Mouse (Mus musculus) liver, postnatal 0 days (tissue): ENCODE measurements around the gene Nat9. TPM values are rescaled to one million over a fixed set of nuclear protein-coding genes. Genes with fewer than 3 reads are reported as not detected.

ENCODE experiments used
- ATAC-seq: fragments of 200-750 bp; cut with Nextera tagmentation; 2 replicates; pipeline ENCODE4 v1.8.0; 2017; ENCODE audit warnings: mild to moderate bottlenecking, moderate library complexity
- DNase-seq: peaks from one replicate; pipeline ENCODE4 v3.0.0-alpha.2; 2016
- H3K27ac ChIP-seq: fragments of 300-500 bp; sonication (generic); 2 replicates; pipeline ENCODE4 v1.5.1; 2014; ENCODE audit warnings: antibody characterized with exemption, moderate library complexity, mild to moderate bottlenecking, low read depth
- H3K27me3 ChIP-seq: fragments of 300-500 bp; sonication (generic); 2 replicates; pipeline ENCODE4 v1.6.1; 2014; ENCODE audit warnings: low read length, control low read depth, mixed read lengths; ENCODE audit not compliant: insufficient read depth
- H3K36me3 ChIP-seq: fragments of 300-500 bp; sonication (generic); replicated peaks from 2 replicates; pipeline ENCODE4 v1.6.1; 2014; ENCODE audit warnings: mild to moderate bottlenecking, control low read depth, low read length, moderate library complexity, mixed read lengths; ENCODE audit not compliant: insufficient read depth
- H3K4me1 ChIP-seq: fragments of 300-500 bp; sonication (generic); 2 replicates; pipeline ENCODE4 v1.6.1; 2014; ENCODE audit warnings: antibody characterized with exemption, mild to moderate bottlenecking, control low read depth; ENCODE audit not compliant: insufficient read depth
- H3K4me2 ChIP-seq: fragments of 300-500 bp; sonication (generic); 2 replicates; pipeline ENCODE4 v1.6.1; 2014; ENCODE audit warnings: low read depth, mild to moderate bottlenecking, low read length, moderate library complexity, mixed read lengths
- H3K4me3 ChIP-seq: fragments of 300-500 bp; sonication (generic); 2 replicates; pipeline ENCODE4 v1.5.1; 2014; ENCODE audit warnings: low read depth, low read length
- H3K9ac ChIP-seq: fragments of 300-500 bp; sonication (generic); replicated peaks from 2 replicates; pipeline ENCODE4 v1.6.1; 2014; ENCODE audit warnings: mild to moderate bottlenecking, moderate library complexity
- H3K9me3 ChIP-seq: fragments of 300-500 bp; sonication (generic); 2 replicates; pipeline ENCODE4 v1.6.1; 2016; ENCODE audit warnings: mild to moderate bottlenecking, control low read depth, low read length, mixed read lengths
- CTCF ChIP-seq: sonication (generic); IDR thresholded peaks from 2 replicates; pipeline ENCODE4 v1.5.1; 2016; ENCODE audit warnings: antibody characterized with exemption, low read depth
- EP300 ChIP-seq: IDR thresholded peaks from 2 replicates; pipeline ENCODE4 v1.6.1; 2016; ENCODE audit warnings: antibody characterized with exemption, low read depth, mild to moderate bottlenecking
- WGBS: fragments of 180-500 bp; shearing (Covaris S2); extraction: QIAGEN DNeasy Blood & Tissue Kit; methylation state at CpG from one replicate; pipeline ENCODE4 v1.1.7; 2014; ENCODE audit not compliant: insufficient replicate concordance; 5-methylcytosine and 5-hydroxymethylcytosine counted together
- polyA plus RNA-seq: library from polyadenylated mRNA; unstranded; fragments of >200 nt; fragmentation: Nextera tagmentation; extraction: Ambion mirVana; gene quantifications from 2 replicates; pipeline ENCODE4 v1.2.1, GENCODE M21; 2015

Nat9 gene
- polyA plus RNA-seq, 1 experiment from 2014 or later: 16.7 TPM

DNA sequence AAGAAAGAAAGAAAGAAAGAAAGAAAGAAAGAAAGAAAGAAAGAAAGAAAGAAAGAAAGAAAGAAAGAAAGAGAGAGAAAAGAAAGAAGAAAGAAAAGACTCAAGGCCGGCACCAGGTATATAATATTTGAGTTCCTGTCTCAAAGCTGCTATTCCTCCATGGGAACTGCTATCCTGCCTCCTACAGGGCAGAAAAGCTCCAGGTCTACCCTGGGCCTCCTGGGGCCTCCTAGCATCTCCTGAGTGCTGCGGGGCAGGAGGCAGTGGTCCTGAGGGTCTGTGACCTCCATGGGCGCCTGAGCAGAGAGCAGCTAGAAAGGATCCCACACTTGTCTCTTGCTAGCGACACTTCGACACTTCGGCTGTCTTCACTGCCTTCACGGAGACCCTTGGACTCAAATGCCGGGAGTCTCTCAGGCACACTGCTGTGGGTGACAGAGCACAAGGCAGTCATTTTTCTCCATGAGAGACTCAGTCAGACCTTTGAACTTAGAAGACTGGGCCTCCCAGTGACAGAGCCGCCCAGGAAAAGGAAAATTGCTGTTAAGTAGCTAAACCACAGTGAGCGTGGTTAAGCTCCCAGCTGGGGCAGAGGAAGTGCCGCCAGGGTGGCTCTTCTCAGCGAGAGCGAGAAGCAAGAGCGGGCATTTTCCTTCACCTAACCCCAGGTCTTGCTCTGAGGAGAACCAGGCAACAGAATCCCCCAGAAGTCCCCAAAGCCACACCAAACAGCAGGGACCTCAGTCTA is 43.7 kb upstream of the Nat9 start:
- WGBS: 39% methylated on average over 14 of the region's 14 CpGs
- Histone ChIP-seq H3K4me2 (0 out of 2 replicates have a peak overlapping the region, but pooled peaks have one; percentile 20), H3K9ac (no peak overlapping the region), H3K4me1 (peaks cover 19% of the 10 kb centered on the region), H3K27me3 (no peaks in the 10 kb centered on the region), H3K36me3 (peaks cover 11% of the 10 kb centered on the region; the same call in 1 of the 2 replicates), H3K4me3 (no peak overlapping the region), H3K9me3 (no peaks in the 10 kb centered on the region), H3K27ac (peak overlapping the region; percentile 70)
- DNase-seq (peak; percentile 44), ATAC-seq (no peak)
- no peak for TF ChIP-seq CTCF
- TF ChIP-seq EP300: no peak

DNA sequence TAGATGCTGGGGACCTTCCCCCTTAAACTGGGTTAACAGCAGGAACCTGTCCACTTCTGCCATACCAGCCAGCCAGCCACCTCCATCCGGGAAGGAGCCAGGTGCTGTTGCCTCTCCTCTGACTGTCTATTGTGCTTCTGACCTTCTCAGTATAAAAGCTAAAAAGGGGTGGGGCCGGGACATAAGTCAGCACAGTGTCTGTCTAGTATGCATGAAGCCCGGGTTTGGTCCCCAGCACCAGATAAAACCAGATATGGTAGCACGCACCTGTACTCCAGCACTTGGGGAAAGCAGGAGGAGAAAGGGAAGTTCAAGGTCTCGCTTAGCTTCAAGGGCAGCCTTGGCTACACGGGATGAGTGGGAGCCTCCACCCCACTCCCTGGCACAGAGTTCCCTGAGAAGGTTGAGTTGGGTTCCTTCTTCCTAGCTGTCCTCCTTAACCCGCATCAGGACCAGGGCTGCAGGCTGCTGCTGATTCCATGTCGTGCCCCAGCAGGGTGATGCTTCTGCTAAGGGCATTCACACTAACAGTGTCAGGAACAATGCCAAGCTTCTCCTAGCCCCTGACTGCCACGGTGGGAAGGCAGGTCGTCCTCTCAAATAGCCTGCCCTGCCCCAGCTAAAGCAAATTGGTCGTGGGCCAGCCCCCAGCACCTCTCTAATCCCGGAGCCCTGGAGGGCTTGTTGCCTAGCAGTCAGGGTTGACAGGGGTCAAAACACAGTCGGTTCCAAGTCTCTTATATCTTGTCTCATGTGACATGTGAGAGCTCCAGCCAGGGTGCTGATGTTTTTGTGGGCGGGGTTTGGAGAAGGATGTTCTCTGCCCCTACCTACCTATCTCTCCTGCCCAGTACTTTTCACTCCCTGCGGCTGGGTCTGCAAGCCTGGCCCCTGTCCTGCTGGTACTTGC is 41.6 kb upstream of the Nat9 start:
- peaks cover 7% of the 10 kb centered on the region; the same call in 1 of the 2 replicates for H3K36me3 ChIP-seq
- H3K27me3 ChIP-seq: no peaks in the 10 kb centered on the region
- ATAC-seq: no peak
- H3K27ac ChIP-seq: no peak overlapping the region
- no peaks in the 10 kb centered on the region for H3K9me3 ChIP-seq
- no peak overlapping the region for H3K4me3 ChIP-seq
- H3K4me1 ChIP-seq: peaks cover 21% of the 10 kb centered on the region
- no peak overlapping the region for H3K9ac ChIP-seq
- TF ChIP-seq CTCF (no peak), EP300 (no peak)
- no peak for DNase-seq
- 62% methylated on average over 15 of the region's 15 CpGs for WGBS
- H3K4me2 ChIP-seq: no peak overlapping the region

DNA sequence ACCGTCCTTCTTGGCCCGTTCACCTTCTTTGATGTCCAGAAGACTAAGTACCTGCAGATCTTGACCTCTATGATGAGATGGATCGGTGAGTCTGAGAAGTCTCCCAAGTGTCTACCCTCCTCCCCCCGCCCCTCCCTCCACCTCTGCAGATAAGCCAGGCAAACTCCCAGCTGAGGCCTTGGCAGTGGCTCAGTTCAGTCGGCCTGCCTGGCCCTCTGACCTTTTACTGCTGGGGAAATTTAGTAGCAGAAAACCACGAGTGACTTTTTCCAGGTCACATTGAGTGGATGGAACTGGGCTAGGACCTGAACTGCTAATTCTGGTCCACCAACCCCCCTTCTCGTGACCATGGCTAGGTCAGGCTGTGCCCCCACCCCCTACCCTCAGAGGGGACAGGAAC is 40.8 kb upstream of the Nat9 start:
- no peaks in the 10 kb centered on the region for H3K9me3 ChIP-seq
- WGBS: 63% methylated on average over 7 of the region's 7 CpGs
- peaks cover 26% of the 10 kb centered on the region for H3K4me1 ChIP-seq
- no peaks in the 10 kb centered on the region for H3K27me3 ChIP-seq
- no peak overlapping the region for H3K4me2 ChIP-seq
- no peak overlapping the region for H3K27ac ChIP-seq
- H3K36me3 ChIP-seq: peaks cover 7% of the 10 kb centered on the region; the same call in 1 of the 2 replicates
- H3K4me3 ChIP-seq: no peak overlapping the region
- TF ChIP-seq EP300 (no peak), CTCF (no peak)
- DNase-seq (no peak), ATAC-seq (no peak)
- H3K9ac ChIP-seq: no peak overlapping the region

DNA sequence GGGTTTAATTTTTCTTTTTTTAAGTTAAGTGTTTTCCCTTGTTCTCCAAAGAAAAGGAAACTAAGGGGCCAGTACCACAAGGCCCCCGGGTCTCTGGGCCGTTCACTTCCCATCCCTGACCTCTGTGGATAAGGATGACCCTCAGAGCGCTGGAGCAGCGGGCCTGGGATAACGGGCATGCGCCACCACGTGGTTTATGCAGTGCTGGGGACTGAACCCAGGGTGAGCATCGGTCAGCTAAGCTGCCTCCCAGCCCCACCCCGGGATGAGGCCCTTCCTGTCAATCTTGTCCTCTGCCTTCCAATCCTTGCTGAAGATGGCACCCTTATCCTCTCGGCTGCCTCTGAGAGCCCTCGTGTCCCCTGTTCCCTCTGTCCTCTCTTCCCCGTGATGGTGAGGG is 40.0 kb upstream of the Nat9 start:
- H3K27me3 ChIP-seq: no peaks in the 10 kb centered on the region
- no peak overlapping the region for H3K9ac ChIP-seq
- TF ChIP-seq CTCF (no peak), EP300 (no peak)
- no peak overlapping the region for H3K4me2 ChIP-seq
- WGBS: 67% methylated on average over 12 of the region's 12 CpGs
- H3K27ac ChIP-seq: no peak overlapping the region
- H3K9me3 ChIP-seq: no peaks in the 10 kb centered on the region
- DNase-seq: no peak
- H3K36me3 ChIP-seq: peaks cover 7% of the 10 kb centered on the region; the same call in 1 of the 2 replicates
- no peak overlapping the region for H3K4me3 ChIP-seq
- peaks cover 30% of the 10 kb centered on the region for H3K4me1 ChIP-seq
- ATAC-seq: no peak

DNA sequence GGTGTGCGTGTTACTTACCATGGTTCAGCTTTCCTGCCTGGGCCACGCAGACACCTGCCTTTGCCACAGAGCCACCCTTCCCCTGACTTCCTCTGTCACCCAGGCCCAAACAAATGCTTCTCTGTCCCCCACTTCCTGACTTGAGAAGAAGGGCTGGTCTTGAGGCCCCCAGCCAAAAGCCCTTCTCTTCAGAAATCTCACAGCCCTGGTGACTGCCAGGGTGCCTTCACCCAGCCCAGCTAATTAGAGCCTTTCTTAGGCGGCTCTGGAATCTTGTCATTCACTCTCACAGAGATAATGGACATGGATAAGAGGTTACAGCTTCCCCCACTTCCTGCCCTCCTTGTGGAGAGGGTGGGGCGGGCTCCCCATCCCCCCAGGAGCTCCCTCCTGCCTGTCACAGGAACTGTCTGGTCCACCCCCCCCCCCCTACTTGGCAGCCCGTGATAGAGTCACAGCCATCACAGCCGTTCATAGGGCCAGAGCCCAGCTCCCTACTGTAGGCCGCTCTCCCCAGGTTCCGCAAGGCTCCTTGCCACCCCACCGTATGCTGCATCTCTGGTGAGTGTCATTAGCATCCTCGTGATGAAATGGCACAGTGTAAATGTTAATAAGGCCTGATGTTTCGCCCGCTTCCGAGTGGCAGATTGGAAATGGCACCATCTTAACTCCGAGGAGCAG is 39.3 kb upstream of the Nat9 start:
- ATAC-seq (no peak), DNase-seq (no peak)
- Histone ChIP-seq H3K27ac (peak overlapping the region; percentile 34; the same call in 1 of the 2 replicates), H3K27me3 (no peaks in the 10 kb centered on the region), H3K9me3 (no peaks in the 10 kb centered on the region), H3K9ac (0 out of 2 replicates have a peak overlapping the region, but pooled peaks have one; percentile 5), H3K36me3 (peaks cover 7% of the 10 kb centered on the region; the same call in 1 of the 2 replicates), H3K4me1 (peaks cover 27% of the 10 kb centered on the region), H3K4me2 (no peak overlapping the region), H3K4me3 (no peak overlapping the region)
- no peak for TF ChIP-seq CTCF
- 53% methylated on average over 14 of the region's 14 CpGs for WGBS
